Mouse (Mus musculus) hindbrain, embryonic 15.5 days (tissue): ENCODE data around the gene Ppp2r3a. TPM values are rescaled to one million over a fixed set of nuclear protein-coding genes. Genes with fewer than 3 reads are reported as not detected.
A peak's percentile ranks its signal among the peaks of the same experiment; 100 is the strongest.

Source experiments
- ATAC-seq: fragments of 200-750 bp; cut with Nextera tagmentation; 2 replicates; pipeline ENCODE4 v1.8.0; 2017; ENCODE audit warnings: low read depth, moderate number of reproducible peaks, moderate TSS enrichment; ENCODE audit not compliant: low FRiP score
- H3K27ac ChIP-seq: fragments of 300-500 bp; sonication (generic); replicated peaks from 2 replicates; pipeline ENCODE4 v1.5.1; 2015; ENCODE audit warnings: mild to moderate bottlenecking, inconsistent platforms
- H3K27me3 ChIP-seq: fragments of 300-500 bp; sonication (generic); 2 replicates; pipeline ENCODE4 v1.6.1; 2015; ENCODE audit warnings: control low read depth, inconsistent platforms
- H3K36me3 ChIP-seq: fragments of 300-500 bp; sonication (generic); 2 replicates; pipeline ENCODE4 v1.6.1; 2015; ENCODE audit warnings: control low read depth, inconsistent platforms
- H3K4me1 ChIP-seq: fragments of 300-500 bp; sonication (generic); replicated peaks from 2 replicates; pipeline ENCODE4 v1.6.1; 2015; ENCODE audit warnings: control low read depth, inconsistent platforms
- H3K4me2 ChIP-seq: fragments of 300-500 bp; sonication (generic); 2 replicates; pipeline ENCODE4 v1.6.1; 2015; ENCODE audit warnings: moderate library complexity, mild to moderate bottlenecking, inconsistent platforms
- H3K4me3 ChIP-seq: fragments of 300-500 bp; sonication (generic); 2 replicates; pipeline ENCODE4 v1.5.1; 2015; ENCODE audit warnings: mild to moderate bottlenecking, inconsistent platforms
- H3K9ac ChIP-seq: fragments of 300-500 bp; sonication (generic); 2 replicates; pipeline ENCODE4 v1.6.1; 2015; ENCODE audit warnings: inconsistent platforms
- H3K9me3 ChIP-seq: fragments of 300-500 bp; sonication (generic); 2 replicates; pipeline ENCODE4 v1.6.1; 2016; ENCODE audit warnings: control low read depth, inconsistent platforms
- WGBS: fragments of 180-500 bp; shearing (Covaris S2); methylation state at CpG from one replicate; pipeline ENCODE4 v1.1.7; 2015; 5-methylcytosine and 5-hydroxymethylcytosine counted together
- polyA plus RNA-seq: library from polyadenylated mRNA; unstranded; fragments of >200 nt; fragmentation: Nextera tagmentation; extraction: Ambion mirVana; gene quantifications from 2 replicates; pipeline ENCODE4 v1.2.1, GENCODE M21; 2015

The Ppp2r3a gene
- polyA plus RNA-seq, 1 experiment from 2014 or later = 23.3 TPM

- Histone ChIP-seq H3K36me3 (no peaks in the 10 kb centered on the region), H3K4me2 (no peak overlapping the region), H3K4me1 (peaks cover 10% of the 10 kb centered on the region), H3K4me3 (no peak overlapping the region), H3K9me3 (no peaks in the 10 kb centered on the region), H3K27ac (no peak overlapping the region), H3K9ac (no peak overlapping the region), H3K27me3 (no peaks in the 10 kb centered on the region)
- no peak for ATAC-seq
- 90% methylated on average over 3 of the region's 3 CpGs for WGBS
These were observed 47.5 kb downstream of the Ppp2r3a start for GRCm38 (mm10) chr9:101204059-101204458.

DNA sequence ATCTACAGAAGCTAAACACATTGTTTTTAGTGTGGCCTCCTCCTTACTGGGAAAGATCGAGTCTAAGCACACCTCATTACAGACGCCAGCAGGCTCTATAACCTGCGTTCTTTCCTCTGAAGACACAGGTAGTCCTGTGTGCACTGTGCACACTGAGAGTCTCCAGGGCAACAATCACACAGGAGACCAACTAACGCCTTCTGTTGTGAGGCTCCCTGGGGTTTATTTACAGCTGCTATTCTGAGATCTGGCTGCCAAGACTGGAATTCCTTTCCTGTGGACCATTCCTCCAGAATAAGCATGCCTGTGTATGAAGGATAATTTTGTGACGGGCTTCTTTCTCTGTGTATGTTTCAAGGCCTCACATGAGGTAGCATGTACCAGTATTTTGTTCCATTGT lies 51.0 kb downstream of the Ppp2r3a start:
- H3K27me3 ChIP-seq = no peaks in the 10 kb centered on the region
- no peak overlapping the region for H3K4me3 ChIP-seq
- no peaks in the 10 kb centered on the region for H3K9me3 ChIP-seq
- no peak overlapping the region for H3K27ac ChIP-seq
- peaks cover 5% of the 10 kb centered on the region; the same call in 1 of the 2 replicates for H3K4me1 ChIP-seq
- ATAC-seq = no peak
- H3K9ac ChIP-seq = no peak overlapping the region
- H3K4me2 ChIP-seq = no peak overlapping the region
- no peaks in the 10 kb centered on the region for H3K36me3 ChIP-seq
- 35% methylated on average over 5 of the region's 5 CpGs for whole genome bisulfite sequencing

DNA sequence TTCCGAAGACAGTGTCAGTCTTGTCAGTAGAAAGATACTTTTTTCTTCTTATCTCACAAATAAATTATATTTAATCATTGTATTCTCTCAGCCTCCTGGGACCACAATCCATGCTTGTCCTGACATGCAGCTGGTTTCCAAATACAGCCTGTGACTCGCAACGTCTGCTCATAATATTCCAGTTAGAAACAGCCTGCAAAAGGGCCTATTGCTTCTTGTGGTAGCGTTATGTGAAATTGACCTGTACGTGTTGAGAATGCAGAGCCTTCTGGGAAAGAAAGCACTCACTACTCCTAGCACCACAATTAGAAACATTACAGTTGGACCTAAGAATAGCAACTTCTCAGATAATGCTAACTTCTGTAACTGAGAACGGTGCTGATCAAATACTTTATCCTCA lies 52.8 kb downstream of the Ppp2r3a start:
- Histone ChIP-seq H3K4me2 (no peak overlapping the region), H3K27ac (no peak overlapping the region), H3K9ac (no peak overlapping the region), H3K4me3 (no peak overlapping the region), H3K9me3 (no peaks in the 10 kb centered on the region), H3K36me3 (no peaks in the 10 kb centered on the region), H3K4me1 (peaks cover 5% of the 10 kb centered on the region; the same call in 1 of the 2 replicates), H3K27me3 (no peaks in the 10 kb centered on the region)
- WGBS = 64% methylated on average over 6 of the region's 6 CpGs
- no peak for ATAC-seq

DNA sequence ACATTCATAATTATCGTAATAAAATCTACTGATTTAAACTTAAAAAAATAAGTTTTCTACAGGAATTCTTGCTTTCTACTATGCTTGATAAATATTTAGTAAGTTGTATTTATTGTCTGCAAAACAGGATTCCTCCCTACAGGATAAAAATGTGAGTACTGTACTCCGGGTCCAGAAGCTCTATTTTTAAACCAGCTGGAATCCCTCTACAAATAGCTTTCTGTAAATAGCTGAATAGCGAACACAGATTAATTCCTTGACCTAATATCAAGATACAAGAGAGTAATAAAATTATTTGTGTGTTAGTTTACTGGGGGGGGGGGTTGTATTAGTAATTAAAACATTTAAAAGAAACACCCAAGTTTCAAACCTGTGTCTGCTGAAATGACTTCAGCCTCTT lies 53.3 kb downstream of the Ppp2r3a start:
- no peak for ATAC-seq
- Histone ChIP-seq H3K9ac (no peak overlapping the region), H3K4me2 (no peak overlapping the region), H3K4me3 (no peak overlapping the region), H3K4me1 (peaks cover 5% of the 10 kb centered on the region; the same call in 1 of the 2 replicates), H3K36me3 (no peaks in the 10 kb centered on the region), H3K27ac (no peak overlapping the region), H3K9me3 (no peaks in the 10 kb centered on the region), H3K27me3 (no peaks in the 10 kb centered on the region)
- 88% methylated on average over 3 of the region's 3 CpGs for WGBS

DNA sequence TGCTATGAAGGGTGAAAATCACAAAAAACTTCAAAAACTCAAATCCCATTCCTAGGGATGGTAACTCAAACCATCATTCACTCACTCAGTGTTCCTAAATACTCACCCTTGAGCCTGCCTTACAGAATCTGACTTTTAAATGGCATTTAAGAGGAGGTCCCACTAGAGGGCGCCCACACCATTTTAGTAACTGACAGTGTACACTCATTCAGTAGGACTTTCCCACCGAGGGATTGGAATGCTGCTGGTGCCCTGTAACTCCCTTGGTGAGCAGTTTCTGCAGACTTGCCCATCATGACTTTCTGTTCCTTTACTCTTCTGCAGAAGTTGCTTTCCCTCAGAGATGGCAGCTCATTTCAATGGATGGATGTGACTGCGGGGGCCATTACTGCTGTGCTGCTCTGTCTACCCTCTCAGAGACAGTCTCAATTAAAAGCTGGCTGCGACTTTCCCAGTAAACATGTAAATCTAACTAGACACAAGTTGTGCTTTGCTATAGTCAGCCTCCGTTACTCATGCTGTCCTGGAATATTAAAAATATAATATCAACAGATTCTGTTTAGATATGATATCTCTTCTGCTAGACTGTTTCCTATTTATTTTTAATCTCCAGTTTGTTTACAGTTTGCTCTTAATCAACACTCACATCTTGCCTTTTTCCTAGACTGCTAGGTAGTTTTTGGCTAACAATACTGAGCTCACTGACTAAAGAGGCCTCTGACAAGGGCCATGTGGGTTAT lies 69.5 kb downstream of the Ppp2r3a start:
- ATAC-seq = peak; percentile 59; the same call in 1 of the 2 replicates
- Histone ChIP-seq H3K4me1 (peaks cover 2% of the 10 kb centered on the region; the same call in 1 of the 2 replicates), H3K9ac (no peak overlapping the region), H3K4me3 (no peak overlapping the region), H3K27me3 (no peaks in the 10 kb centered on the region), H3K27ac (no peak overlapping the region), H3K36me3 (peaks cover 14% of the 10 kb centered on the region), H3K9me3 (no peaks in the 10 kb centered on the region), H3K4me2 (no peak overlapping the region)
- 38% methylated on average over 5 of the region's 5 CpGs for WGBS

DNA sequence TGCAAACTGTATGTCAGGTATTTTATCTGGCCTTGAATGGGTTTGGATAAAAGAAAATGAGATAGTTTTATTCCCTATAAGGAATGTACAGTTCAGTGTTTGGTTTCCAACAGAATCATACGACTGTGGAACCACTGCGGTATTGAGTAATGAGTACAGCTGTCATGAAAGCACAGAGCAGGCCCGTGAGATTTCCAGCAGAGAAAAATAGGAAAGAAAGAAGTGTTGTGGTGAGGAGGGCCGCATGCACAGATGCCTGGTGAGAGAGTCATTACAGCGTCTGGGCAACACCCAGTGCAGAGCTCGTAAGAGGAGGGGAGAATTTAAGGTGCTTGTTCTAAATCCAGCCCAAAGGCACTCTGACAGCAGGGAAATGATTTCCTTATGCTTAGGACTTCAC lies 70.3 kb downstream of the Ppp2r3a start:
- H3K36me3 ChIP-seq = peaks cover 17% of the 10 kb centered on the region
- H3K27me3 ChIP-seq = no peaks in the 10 kb centered on the region
- no peak overlapping the region for H3K4me2 ChIP-seq
- H3K4me1 ChIP-seq = peaks cover 2% of the 10 kb centered on the region; the same call in 1 of the 2 replicates
- WGBS = 69% methylated on average over 6 of the region's 6 CpGs
- H3K27ac ChIP-seq = no peak overlapping the region
- no peak overlapping the region for H3K4me3 ChIP-seq
- ATAC-seq = no peak
- H3K9ac ChIP-seq = no peak overlapping the region
- no peaks in the 10 kb centered on the region for H3K9me3 ChIP-seq

DNA sequence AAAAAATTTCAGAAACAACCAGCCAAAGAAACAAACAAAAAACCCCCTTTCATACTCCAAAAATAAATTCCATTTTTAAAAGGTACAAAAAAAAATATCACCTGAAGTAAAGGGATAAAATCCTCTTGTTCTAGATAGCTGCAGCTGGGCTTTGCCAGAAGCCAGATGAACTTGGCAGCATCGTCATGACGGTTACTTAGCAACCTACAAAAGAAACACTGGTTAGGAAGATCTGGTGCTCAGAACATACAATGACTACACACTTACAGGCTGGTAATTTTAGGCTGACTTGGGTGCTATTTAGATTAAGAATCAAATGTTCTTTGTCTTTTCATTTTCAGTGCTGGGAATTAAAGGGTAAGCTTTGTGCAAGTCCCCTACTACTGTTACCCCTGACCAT lies 71.4 kb downstream of the Ppp2r3a start:
- Histone ChIP-seq H3K9ac (no peak overlapping the region), H3K4me2 (no peak overlapping the region), H3K9me3 (no peaks in the 10 kb centered on the region), H3K4me3 (no peak overlapping the region), H3K4me1 (peaks cover 2% of the 10 kb centered on the region; the same call in 1 of the 2 replicates), H3K36me3 (peaks cover 17% of the 10 kb centered on the region), H3K27ac (no peak overlapping the region), H3K27me3 (no peaks in the 10 kb centered on the region)
- no peak for ATAC-seq
- 46% methylated on average over 2 of the region's 2 CpGs for WGBS

DNA sequence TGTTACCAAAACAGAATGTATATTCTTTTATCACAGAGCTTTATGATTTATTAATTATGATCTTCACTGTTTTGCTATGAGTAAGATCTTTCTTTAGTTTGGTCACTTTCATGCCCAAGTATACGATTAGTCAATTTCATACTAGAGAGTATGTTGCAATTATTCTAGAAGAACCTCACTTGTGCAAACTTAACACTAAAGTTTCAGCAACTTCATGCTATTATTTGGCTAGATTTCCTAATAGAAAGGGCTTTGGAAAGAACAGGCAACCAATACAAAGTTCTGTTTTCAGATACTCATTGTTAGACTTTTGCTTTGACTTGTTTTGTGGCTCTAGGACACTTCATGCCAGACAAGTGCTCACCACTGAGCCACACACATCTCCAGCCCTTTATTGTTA lies 91.0 kb downstream of the Ppp2r3a start:
- no peak for ATAC-seq
- Histone ChIP-seq H3K36me3 (peaks cover 2% of the 10 kb centered on the region; the same call in 1 of the 2 replicates), H3K9me3 (no peaks in the 10 kb centered on the region), H3K27me3 (no peaks in the 10 kb centered on the region), H3K4me3 (no peak overlapping the region), H3K9ac (no peak overlapping the region), H3K4me2 (no peak overlapping the region), H3K4me1 (no peaks in the 10 kb centered on the region), H3K27ac (no peak overlapping the region)
- 93% methylated on average over 1 of the region's 1 CpGs for WGBS

DNA sequence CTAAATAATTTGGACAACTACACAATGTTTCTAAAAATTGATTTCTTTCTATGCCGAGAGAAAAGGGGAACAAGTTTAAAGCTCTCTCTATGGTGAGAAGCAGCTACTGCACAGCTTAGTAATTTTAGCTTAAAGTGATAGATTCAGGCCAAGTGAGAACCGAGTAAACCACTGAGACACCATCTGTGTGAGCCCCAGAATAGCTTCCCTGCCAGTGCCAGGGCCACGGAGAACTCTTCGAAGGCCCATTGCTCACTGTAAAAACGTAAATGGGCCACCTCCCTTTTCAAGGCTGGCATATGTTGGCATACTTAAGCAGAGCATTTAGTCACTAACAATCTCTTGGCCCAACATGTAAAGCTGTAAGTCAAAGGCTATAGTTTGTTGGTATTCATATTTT lies 91.5 kb downstream of the Ppp2r3a start:
- Histone ChIP-seq H3K36me3 (peaks cover 2% of the 10 kb centered on the region; the same call in 1 of the 2 replicates), H3K4me2 (no peak overlapping the region), H3K9ac (no peak overlapping the region), H3K27me3 (no peaks in the 10 kb centered on the region), H3K9me3 (no peaks in the 10 kb centered on the region), H3K27ac (no peak overlapping the region), H3K4me3 (no peak overlapping the region), H3K4me1 (no peaks in the 10 kb centered on the region)
- no peak for ATAC-seq
- WGBS = 70% methylated on average over 5 of the region's 5 CpGs

DNA sequence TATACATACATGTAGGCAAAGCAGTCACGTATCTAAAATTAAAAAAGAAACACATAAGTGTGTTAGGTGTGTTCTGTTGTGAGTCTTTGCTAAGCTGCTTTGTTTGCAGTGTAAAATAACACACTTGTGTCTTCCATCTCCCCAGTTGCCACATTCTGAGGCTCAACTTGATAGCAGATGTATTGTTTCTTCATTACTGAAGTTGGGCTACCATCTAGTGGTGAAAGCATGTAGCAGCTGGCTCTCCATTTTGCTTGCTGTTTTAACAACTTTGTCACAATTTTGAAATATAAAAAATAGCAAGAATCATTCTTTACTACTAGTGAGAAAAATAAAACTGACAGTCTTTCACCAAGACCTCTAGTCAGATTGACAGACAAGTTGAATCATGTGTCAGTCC lies 92.2 kb downstream of the Ppp2r3a start:
- Histone ChIP-seq H3K4me1 (no peaks in the 10 kb centered on the region), H3K27me3 (no peaks in the 10 kb centered on the region), H3K9ac (no peak overlapping the region), H3K4me2 (no peak overlapping the region), H3K27ac (no peak overlapping the region), H3K9me3 (no peaks in the 10 kb centered on the region), H3K4me3 (no peak overlapping the region), H3K36me3 (peaks cover 2% of the 10 kb centered on the region; the same call in 1 of the 2 replicates)
- WGBS = 100% methylated on average over 1 of the region's 1 CpGs
- ATAC-seq = no peak

GRCm38 (mm10) chr9:101152872-101153271 lies 98.7 kb downstream of the Ppp2r3a start:
- Histone ChIP-seq H3K9me3 (no peaks in the 10 kb centered on the region), H3K27me3 (no peaks in the 10 kb centered on the region), H3K4me3 (no peak overlapping the region), H3K27ac (no peak overlapping the region), H3K36me3 (peaks cover 15% of the 10 kb centered on the region; the same call in 1 of the 2 replicates), H3K4me1 (no peaks in the 10 kb centered on the region), H3K4me2 (no peak overlapping the region), H3K9ac (no peak overlapping the region)
- no peak for ATAC-seq
- WGBS = 80% methylated on average over 5 of the region's 5 CpGs

- Histone ChIP-seq H3K36me3 (peaks cover 22% of the 10 kb centered on the region), H3K4me1 (no peaks in the 10 kb centered on the region), H3K4me3 (no peak overlapping the region), H3K27ac (no peak overlapping the region), H3K9me3 (no peaks in the 10 kb centered on the region), H3K4me2 (no peak overlapping the region), H3K9ac (no peak overlapping the region), H3K27me3 (no peaks in the 10 kb centered on the region)
- no peak for ATAC-seq
- 93% methylated on average over 4 of the region's 4 CpGs for WGBS
These were observed 108.0 kb downstream of the Ppp2r3a start for GRCm38 (mm10) chr9:101143635-101144034.
